Mouse (Mus musculus): Measurements from ENCODE around the gene Mrpl53. TPM values are rescaled to one million over a fixed set of nuclear protein-coding genes. Genes with fewer than 3 reads are reported as not detected.
A peak's percentile ranks its signal among the peaks of the same experiment; 100 is the strongest.

The Mrpl53 gene
- polyA plus RNA-seq, 1 experiment from 2014 or later, result 113 TPM

DNA sequence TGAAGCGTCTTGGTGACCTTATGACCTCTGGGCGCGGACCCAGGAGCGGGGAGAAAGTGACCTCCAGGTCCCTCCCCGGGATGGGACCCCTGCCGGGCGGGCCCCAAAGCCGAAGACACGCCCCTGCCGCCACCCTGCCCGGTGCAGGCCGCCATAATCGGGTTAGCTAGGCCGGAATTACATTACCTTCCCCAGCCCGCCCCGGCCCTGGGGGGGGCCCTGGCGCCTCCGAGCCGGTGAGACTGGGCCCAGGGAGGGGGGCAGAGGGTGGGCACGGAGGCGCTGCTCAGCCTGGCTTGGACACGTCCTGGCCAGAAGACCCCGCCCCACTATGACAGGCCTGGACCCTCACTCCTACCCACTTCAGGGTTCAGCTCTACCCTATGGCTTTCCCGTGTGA lies 37.6 kb upstream of the Mrpl53 start:
- WGBS, result 0% methylated on average over 24 of the region's 24 CpGs
- Histone ChIP-seq H3K27me3 (ENCODE audit: control insufficient read depth, insufficient read depth, low read depth, low read length) (peaks cover 80% of the 10 kb centered on the region), H3K36me3 (ENCODE audit: control insufficient read depth, insufficient read depth, low read length) (no peaks in the 10 kb centered on the region), H3K4me1 (ENCODE audit: control insufficient read depth, insufficient read depth, low read length) (no peaks in the 10 kb centered on the region; the same call in 1 of the 2 replicates), H3K9me3 (replicated peaks; ENCODE audit: control insufficient read depth, low read length, poor library complexity, severe bottlenecking) (no peaks in the 10 kb centered on the region), H3K9ac (ENCODE audit: low read depth, low read length) (no peak overlapping the region), H3K4me2 (ENCODE audit: low read length) (no peak overlapping the region), H3K27ac (ENCODE audit: low read length) (no peak overlapping the region), H3K4me3 (ENCODE audit: low read depth, low read length) (no peak overlapping the region)
- ATAC-seq, result no peak

DNA sequence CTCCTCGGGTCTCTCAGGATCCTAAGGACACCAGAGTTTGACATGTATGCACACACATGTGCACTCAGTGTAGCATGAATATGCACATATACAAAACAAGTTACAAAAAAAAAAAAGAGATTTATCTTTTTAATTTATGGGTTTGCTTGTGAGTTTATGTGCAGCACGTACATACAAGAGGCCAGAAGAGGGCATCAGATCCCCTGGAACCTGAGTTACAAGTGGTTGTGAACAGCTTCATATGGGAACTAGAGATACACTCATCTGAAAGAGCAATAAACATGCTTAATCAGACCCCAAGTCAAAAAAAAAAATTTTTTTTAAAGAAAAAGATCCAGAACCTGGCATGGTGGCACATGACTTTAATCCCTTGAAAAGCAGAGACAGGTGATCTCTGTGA lies 33.9 kb upstream of the Mrpl53 start:
- Histone ChIP-seq H3K4me3 (ENCODE audit: low read depth, low read length) (no peak overlapping the region), H3K27me3 (ENCODE audit: control insufficient read depth, insufficient read depth, low read depth, low read length) (peaks cover 50% of the 10 kb centered on the region), H3K4me1 (ENCODE audit: control insufficient read depth, insufficient read depth, low read length) (peaks cover 17% of the 10 kb centered on the region), H3K9ac (ENCODE audit: low read depth, low read length) (no peak overlapping the region), H3K9me3 (replicated peaks; ENCODE audit: control insufficient read depth, low read length, poor library complexity, severe bottlenecking) (no peaks in the 10 kb centered on the region), H3K36me3 (ENCODE audit: control insufficient read depth, insufficient read depth, low read length) (no peaks in the 10 kb centered on the region), H3K27ac (ENCODE audit: low read length) (no peak overlapping the region), H3K4me2 (ENCODE audit: low read length) (no peak overlapping the region)
- WGBS, result 21% methylated on average over 2 of the region's 2 CpGs
- ATAC-seq, result no peak

DNA sequence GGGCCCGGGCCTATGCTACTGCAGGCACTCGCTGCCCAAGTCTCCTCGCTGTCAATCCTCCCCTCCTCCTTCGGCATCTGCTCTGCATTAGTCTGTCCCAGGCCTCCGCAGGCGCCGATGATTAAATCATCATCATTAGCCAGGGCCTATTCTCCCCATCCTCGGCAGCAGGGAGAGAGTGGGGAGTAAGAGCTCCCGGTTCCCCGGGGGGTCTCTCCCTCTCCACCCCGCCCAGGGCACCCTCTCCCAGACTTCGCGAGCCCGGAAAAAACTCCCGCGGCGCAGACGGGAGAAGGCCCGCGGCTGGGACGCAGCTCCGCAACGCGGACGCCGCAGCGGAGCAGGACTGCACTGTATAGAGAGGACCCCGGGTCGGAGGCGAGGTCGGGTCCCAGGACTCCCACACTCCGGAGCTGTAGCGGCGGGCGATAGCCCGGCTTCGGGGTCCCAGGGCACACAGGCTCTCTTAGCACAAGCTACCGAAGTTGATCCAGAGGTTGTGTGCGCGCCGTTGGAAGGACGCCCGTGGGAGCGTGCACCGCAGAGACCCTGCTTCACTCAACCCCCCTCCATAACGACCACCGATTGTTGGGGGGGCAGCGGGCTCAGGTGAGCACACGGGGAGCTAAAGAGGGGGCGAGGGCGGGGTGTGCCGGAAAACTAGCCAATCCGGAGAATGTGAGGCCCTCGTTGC lies 31.1 kb upstream of the Mrpl53 start, which contains the start of gene Pcgf1:
TSS of gene Pcgf1 (plus strand) at position 240 of the 694 bp plus-strand sequence.
- H3K4me3 ChIP-seq (ENCODE audit: low read depth, low read length), result peak within 1 kb of the TSS; percentile 79
- peak; percentile 95 for ATAC-seq

DNA sequence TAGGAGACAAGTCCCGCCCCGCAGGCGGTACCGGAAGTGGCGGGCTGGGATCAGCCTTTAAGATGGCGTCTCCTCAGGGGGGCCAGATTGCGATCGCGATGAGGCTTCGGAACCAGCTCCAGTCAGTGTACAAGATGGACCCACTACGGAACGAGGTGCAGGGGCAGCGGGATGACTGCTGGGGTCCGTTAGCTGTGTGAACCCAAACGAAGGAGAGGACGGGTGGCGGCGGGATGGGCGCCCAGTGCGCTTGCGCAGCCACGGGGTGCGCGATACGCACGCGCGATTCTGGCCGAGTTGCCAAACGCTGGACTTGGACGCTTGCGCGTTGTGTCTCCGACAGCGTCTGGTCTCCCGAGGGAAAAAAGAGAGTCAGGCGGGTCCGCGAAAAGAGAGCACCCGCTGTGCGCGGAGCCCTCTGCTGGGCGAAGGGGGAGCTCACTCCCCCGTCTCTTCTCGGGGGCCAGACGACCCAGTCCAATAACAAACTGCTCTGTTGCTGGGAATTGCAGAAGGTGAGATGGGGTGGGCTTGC lies 30.4 kb upstream of the Mrpl53 start:
- peaks cover 40% of the 10 kb centered on the region for H3K27me3 ChIP-seq (ENCODE audit: control insufficient read depth, insufficient read depth, low read depth, low read length)
- under 1% methylated on average over 46 of the region's 46 CpGs for WGBS
- peaks cover 17% of the 10 kb centered on the region for H3K4me1 ChIP-seq (ENCODE audit: control insufficient read depth, insufficient read depth, low read length)

More for the DNA sequence above, 31.1 kb upstream of the Mrpl53 start, which contains the start of gene Pcgf1:
- H3K27me3 ChIP-seq (ENCODE audit: control insufficient read depth, insufficient read depth, low read depth, low read length), result peaks cover 40% of the 10 kb centered on the region
- under 1% methylated on average over 54 of the region's 54 CpGs for WGBS
- no peaks in the 10 kb centered on the region for H3K9me3 ChIP-seq (replicated peaks; ENCODE audit: control insufficient read depth, low read length, poor library complexity, severe bottlenecking)
- peak within 1 kb of the TSS; percentile 88 for H3K9ac ChIP-seq (ENCODE audit: low read depth, low read length)
- peak within 1 kb of the TSS; percentile 95 for H3K27ac ChIP-seq (ENCODE audit: low read length)
- H3K4me1 ChIP-seq (ENCODE audit: control insufficient read depth, insufficient read depth, low read length), result peaks cover 17% of the 10 kb centered on the region
- 0 out of 2 replicates have a peak, but pooled peaks cover 4% of the 10 kb centered on the region for H3K36me3 ChIP-seq (ENCODE audit: control insufficient read depth, insufficient read depth, low read length)
- H3K4me2 ChIP-seq (ENCODE audit: low read length), result peak within 1 kb of the TSS; percentile 97

DNA sequence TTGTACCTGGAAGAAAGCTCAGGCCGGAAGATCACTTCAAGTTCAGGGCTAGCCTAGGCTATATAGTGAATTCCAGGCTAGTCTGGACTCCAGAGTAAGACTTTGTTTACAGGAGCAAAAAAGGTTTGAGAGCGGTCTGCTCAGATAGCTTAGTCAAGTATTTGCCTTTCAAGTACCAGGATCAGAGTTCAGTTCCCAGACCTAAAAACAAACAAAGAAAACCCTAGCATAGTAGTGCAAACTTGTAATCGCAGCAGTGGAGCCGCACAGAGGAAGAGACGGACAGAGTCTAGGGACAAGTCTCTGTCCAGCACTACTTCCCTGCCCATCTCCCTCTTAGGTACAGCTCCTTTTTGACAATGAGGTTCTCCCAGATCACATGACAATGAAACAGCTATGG lies 28.6 kb upstream of the Mrpl53 start:
- 96% methylated on average over 5 of the region's 5 CpGs for WGBS
- Histone ChIP-seq H3K4me3 (ENCODE audit: low read depth, low read length) (no peak overlapping the region), H3K27me3 (ENCODE audit: control insufficient read depth, insufficient read depth, low read depth, low read length) (peaks cover 40% of the 10 kb centered on the region)

More for the DNA sequence above, 30.4 kb upstream of the Mrpl53 start:
- peak overlapping the region; percentile 79 for H3K4me3 ChIP-seq (ENCODE audit: low read depth, low read length)
- peak overlapping the region; percentile 78 for H3K4me2 ChIP-seq (ENCODE audit: low read length)
- H3K27ac ChIP-seq (ENCODE audit: low read length), result peak overlapping the region; percentile 95
- no peaks in the 10 kb centered on the region for H3K9me3 ChIP-seq (replicated peaks; ENCODE audit: control insufficient read depth, low read length, poor library complexity, severe bottlenecking)
- peak; percentile 92 for ATAC-seq
- H3K9ac ChIP-seq (ENCODE audit: low read depth, low read length), result peak overlapping the region; percentile 78
- 0 out of 2 replicates have a peak, but pooled peaks cover 4% of the 10 kb centered on the region for H3K36me3 ChIP-seq (ENCODE audit: control insufficient read depth, insufficient read depth, low read length)

DNA sequence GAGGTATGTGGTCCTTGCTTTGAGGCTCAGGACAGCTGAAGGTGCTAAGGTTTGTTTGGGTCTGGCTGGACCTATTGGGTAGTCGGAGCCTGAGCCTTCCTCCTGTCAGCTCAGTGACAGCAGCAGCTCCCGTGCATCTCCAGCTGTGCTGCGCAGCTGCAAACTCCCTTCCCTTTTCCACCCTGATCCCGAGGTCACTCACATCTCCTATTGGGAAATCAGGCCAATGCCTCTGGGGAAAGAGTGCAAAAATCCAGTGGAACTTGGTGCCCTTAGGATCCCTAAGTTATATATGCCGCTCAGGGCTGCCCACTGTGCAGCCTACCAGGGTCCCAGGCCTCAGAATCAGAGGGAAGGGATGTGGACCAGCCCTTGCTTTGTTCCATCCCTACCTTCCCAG lies 25.3 kb upstream of the Mrpl53 start:
- Histone ChIP-seq H3K4me1 (ENCODE audit: control insufficient read depth, insufficient read depth, low read length) (peaks cover 13% of the 10 kb centered on the region), H3K9me3 (replicated peaks; ENCODE audit: control insufficient read depth, low read length, poor library complexity, severe bottlenecking) (no peaks in the 10 kb centered on the region), H3K4me3 (ENCODE audit: low read depth, low read length) (no peak overlapping the region), H3K9ac (ENCODE audit: low read depth, low read length) (no peak overlapping the region), H3K4me2 (ENCODE audit: low read length) (no peak overlapping the region), H3K27me3 (ENCODE audit: control insufficient read depth, insufficient read depth, low read depth, low read length) (peaks cover 57% of the 10 kb centered on the region), H3K36me3 (ENCODE audit: control insufficient read depth, insufficient read depth, low read length) (0 out of 2 replicates have a peak, but pooled peaks cover 4% of the 10 kb centered on the region), H3K27ac (ENCODE audit: low read length) (no peak overlapping the region)
- 13% methylated on average over 5 of the region's 5 CpGs for WGBS
- ATAC-seq, result no peak

More for the DNA sequence above, 28.6 kb upstream of the Mrpl53 start:
- Histone ChIP-seq H3K36me3 (ENCODE audit: control insufficient read depth, insufficient read depth, low read length) (0 out of 2 replicates have a peak, but pooled peaks cover 4% of the 10 kb centered on the region), H3K27ac (ENCODE audit: low read length) (no peak overlapping the region), H3K9ac (ENCODE audit: low read depth, low read length) (no peak overlapping the region), H3K4me2 (ENCODE audit: low read length) (no peak overlapping the region), H3K9me3 (replicated peaks; ENCODE audit: control insufficient read depth, low read length, poor library complexity, severe bottlenecking) (no peaks in the 10 kb centered on the region), H3K4me1 (ENCODE audit: control insufficient read depth, insufficient read depth, low read length) (peaks cover 17% of the 10 kb centered on the region)
- ATAC-seq, result no peak

DNA sequence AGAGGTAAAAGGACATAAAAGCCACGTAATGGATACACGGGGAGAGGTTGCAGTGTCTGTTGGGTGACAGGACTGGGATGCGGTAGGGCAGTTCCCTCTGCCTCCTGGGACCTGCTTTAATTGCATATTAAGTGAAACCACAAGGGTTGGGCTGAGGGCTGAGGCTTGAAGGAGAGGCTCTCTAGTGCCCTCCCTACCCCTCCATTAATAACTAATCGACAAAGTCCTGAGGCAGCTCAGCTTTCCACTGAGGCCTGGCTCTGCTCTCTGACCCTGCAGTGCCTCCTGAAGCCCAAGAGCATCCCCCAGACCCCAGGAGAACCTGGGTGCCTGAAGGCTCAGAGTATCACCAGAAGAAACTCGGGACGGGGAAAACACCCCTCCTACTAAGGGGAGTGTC lies 24.4 kb upstream of the Mrpl53 start:
- WGBS, result 2% methylated on average over 6 of the region's 6 CpGs
- ATAC-seq, result no peak
- H3K27me3 ChIP-seq (ENCODE audit: control insufficient read depth, insufficient read depth, low read depth, low read length), result peaks cover 65% of the 10 kb centered on the region
- H3K9me3 ChIP-seq (replicated peaks; ENCODE audit: control insufficient read depth, low read length, poor library complexity, severe bottlenecking), result no peaks in the 10 kb centered on the region
- peaks cover 6% of the 10 kb centered on the region for H3K4me1 ChIP-seq (ENCODE audit: control insufficient read depth, insufficient read depth, low read length)
- 0 out of 2 replicates have a peak, but pooled peaks cover 4% of the 10 kb centered on the region for H3K36me3 ChIP-seq (ENCODE audit: control insufficient read depth, insufficient read depth, low read length)
- H3K4me3 ChIP-seq (ENCODE audit: low read depth, low read length), result no peak overlapping the region
- H3K27ac ChIP-seq (ENCODE audit: low read length), result no peak overlapping the region
- no peak overlapping the region for H3K4me2 ChIP-seq (ENCODE audit: low read length)
- H3K9ac ChIP-seq (ENCODE audit: low read depth, low read length), result no peak overlapping the region

DNA sequence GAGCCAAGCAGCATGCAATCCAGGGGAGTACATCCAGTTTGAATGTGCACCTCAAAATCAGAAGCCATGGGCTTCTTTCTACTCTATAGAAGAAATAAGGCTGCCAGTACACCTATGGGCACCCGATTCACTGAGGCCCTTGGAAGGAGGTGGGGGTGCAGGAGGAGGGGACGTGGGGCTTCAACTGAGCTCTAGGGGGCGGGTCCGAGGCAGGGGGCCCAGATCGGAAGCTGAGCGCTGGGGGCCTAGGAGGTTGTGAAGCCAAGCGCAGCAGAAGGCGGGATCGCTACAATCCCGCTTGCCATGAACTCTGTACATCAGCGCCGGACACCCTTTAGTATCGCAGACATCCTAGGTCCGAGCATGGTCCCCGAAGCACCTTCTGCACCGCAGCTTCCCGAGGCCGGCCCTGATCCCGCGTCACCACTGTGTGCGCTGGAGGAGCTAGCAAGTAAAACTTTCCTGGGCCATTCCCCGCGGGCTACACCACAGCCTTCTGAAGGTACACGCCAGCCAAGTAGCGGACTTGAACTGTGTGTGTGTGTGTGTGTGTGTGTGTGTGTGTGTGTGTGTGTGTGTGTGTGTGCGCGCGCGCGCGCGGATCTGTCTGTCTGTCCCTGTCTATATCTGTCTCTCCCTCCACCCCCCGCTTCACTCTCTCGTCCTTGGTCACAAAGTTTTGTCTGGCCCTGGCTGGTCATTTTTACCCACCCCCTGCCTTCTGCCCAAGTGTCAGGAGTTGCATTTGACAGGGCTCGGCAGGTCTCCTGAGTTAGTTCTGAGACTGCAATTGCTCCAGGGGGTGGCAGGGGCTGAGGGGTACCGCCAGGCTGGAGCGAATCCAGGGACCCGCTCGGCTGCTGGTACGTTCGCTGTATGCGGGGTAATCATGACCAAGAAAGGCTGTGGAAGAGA lies 22.5 kb upstream of the Mrpl53 start, which contains the start of gene Lbx2:
TSS of gene Lbx2 (plus strand) at position 247 of the 915 bp plus-strand sequence.
- 0 out of 2 replicates have a peak, but pooled peaks cover 4% of the 10 kb centered on the region for H3K36me3 ChIP-seq (ENCODE audit: control insufficient read depth, insufficient read depth, low read length)
- H3K9me3 ChIP-seq (replicated peaks; ENCODE audit: control insufficient read depth, low read length, poor library complexity, severe bottlenecking), result no peaks in the 10 kb centered on the region
- 4% methylated on average over 42 of the region's 42 CpGs for WGBS
- ATAC-seq, result no peak
- 0 out of 2 replicates have a peak, but pooled peaks cover 3% of the 10 kb centered on the region for H3K4me1 ChIP-seq (ENCODE audit: control insufficient read depth, insufficient read depth, low read length)
- H3K27me3 ChIP-seq (ENCODE audit: control insufficient read depth, insufficient read depth, low read depth, low read length), result peaks cover 82% of the 10 kb centered on the region
- H3K4me3 ChIP-seq (ENCODE audit: low read depth, low read length), result no peak within 1 kb of the TSS
- no peak within 1 kb of the TSS for H3K9ac ChIP-seq (ENCODE audit: low read depth, low read length)
- H3K4me2 ChIP-seq (ENCODE audit: low read length), result no peak within 1 kb of the TSS
- no peak within 1 kb of the TSS for H3K27ac ChIP-seq (ENCODE audit: low read length)

All from midbrain, embryonic 16.5 days (tissue).